Mouse (Mus musculus): ENCODE measurements around the gene Kif28. TPM values are rescaled to one million over a fixed set of nuclear protein-coding genes. Genes with fewer than 3 reads are reported as not detected.

Gene Kif28
- polyA plus RNA-seq (2012; rRNA removed) = not detected in 2 replicates

DNA sequence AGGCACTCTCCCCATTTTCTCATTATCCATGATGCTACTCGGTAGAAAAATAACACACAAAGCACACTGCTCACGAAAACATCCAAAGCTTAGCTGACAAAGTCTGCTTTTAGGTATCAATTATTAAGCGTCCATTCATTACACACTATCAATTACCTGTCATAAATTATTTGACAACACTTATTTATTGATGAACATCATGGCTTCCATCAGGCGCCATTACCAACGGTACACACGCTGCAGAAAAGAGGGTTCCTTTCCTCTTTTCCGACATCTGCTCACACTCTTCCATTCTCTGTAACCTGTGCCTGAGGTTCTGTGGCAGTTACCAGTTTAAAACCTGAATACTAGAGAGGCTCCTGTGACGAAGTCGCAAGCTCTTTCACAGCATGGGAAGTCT, at the start of gene Kif28:
Kif28 (minus strand) TSS at position 101 of the 400 bp plus-strand sequence.

DNA sequence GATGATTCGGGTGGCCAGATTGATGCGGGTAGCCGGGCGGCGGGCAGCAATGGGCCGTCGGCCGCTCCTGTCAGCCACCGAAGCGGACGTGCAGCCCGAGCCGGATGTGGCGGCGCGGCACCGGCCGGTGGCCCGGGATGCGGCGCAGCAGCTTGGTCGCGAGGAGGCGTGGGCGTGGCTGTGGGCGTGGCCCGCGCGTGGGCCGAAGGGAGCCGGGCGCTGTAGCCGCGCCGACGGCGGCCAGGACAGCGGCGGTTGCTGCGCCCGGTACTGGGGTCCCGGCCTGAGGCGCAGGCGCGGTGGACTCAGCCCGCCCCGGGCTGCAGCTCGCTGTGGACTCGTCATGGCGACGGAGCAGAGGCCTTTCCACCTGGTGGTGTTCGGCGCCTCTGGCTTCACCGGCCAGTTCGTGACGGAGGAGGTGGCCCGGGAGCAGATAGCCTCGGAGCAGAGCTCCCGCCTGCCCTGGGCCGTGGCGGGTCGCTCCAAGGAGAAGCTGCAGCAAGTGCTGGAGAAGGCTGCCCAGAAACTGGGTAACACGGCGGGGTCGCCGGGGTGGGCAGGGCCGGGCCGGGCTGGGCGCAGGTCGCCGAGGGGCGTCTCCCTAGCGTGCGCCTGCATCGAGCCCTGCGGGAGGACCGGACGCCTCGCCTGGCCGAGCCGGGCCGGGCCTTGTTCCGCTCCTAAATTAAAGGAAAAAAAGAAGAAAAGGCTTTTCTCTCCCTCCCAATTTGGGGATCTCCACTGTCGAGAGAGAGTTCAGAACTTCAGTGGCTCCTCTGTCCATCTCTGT, 76.9 kb downstream of the Kif28 start, which contains the start of gene Sccpdh:
Sccpdh (plus strand) TSS at position 198 of the 793 bp plus-strand sequence.

Other genes starting within 250 kb of the Kif28 start
- 0.44 TPM in 2 replicates for gene Smyd3, start 227.2 kb downstream of the Kif28 start, polyA plus RNA-seq (2012; rRNA removed)
- 2.1 and 3.0 TPM in 2 replicates for gene Tfb2m, start 199.0 kb downstream of the Kif28 start, polyA plus RNA-seq (2012; rRNA removed)
- gene Cnst, start 198.9 kb downstream of the Kif28 start, polyA plus RNA-seq (2012; rRNA removed) = 3.9 and 5.7 TPM in 2 replicates
- gene Sccpdh, start 77.1 kb downstream of the Kif28 start, polyA plus RNA-seq (2012; rRNA removed) = 1.0 and 1.3 TPM in 2 replicates
- not detected in 2 replicates for gene Gm10518, start 58.1 kb upstream of the Kif28 start, polyA plus RNA-seq (2012; rRNA removed)
- 0.69 and 0.83 TPM in 2 replicates for gene Ahctf1, start 58.4 kb upstream of the Kif28 start, polyA plus RNA-seq (2012; rRNA removed)
- 6.8 and 7.4 TPM in 2 replicates for gene Cdc42bpa, start 215.2 kb upstream of the Kif28 start, polyA plus RNA-seq (2012; rRNA removed)